Mouse (Mus musculus) spleen, postnatal 4 days (tissue): ENCODE results near the gene Kdm5b.

Experiments
- DNase-seq, 2 experiments: peaks; one replicate each; pipeline ENCODE4 v3.0.0; 2022; ENCODE audit warnings: low spot score in 2 of 2

Kdm5b gene

GRCm38 (mm10) chr1:134589676-134590075, 29.7 kb downstream of the Kdm5b start:
- DNase-seq, result no peak

GRCm38 (mm10) chr1:134591773-134592172, 31.8 kb downstream of the Kdm5b start:
- no peak for DNase-seq

GRCm38 (mm10) chr1:134597339-134598054, 37.5 kb downstream of the Kdm5b start:
- DNase-seq, result no peak

GRCm38 (mm10) chr1:134604086-134604485, 44.1 kb downstream of the Kdm5b start:
- DNase-seq, result no peak

GRCm38 (mm10) chr1:134605670-134606069, 45.7 kb downstream of the Kdm5b start:
- no peak for DNase-seq

GRCm38 (mm10) chr1:134606381-134606780, 46.4 kb downstream of the Kdm5b start:
- no peak for DNase-seq

- DNase-seq, result no peak
Measured at GRCm38 (mm10) chr1:134607279-134607678, 47.3 kb downstream of the Kdm5b start.

GRCm38 (mm10) chr1:134609172-134609571, 49.2 kb downstream of the Kdm5b start:
- no peak for DNase-seq

GRCm38 (mm10) chr1:134614554-134614953, 54.6 kb downstream of the Kdm5b start:
- no peak for DNase-seq

- DNase-seq, result no peak
Measured at GRCm38 (mm10) chr1:134614988-134615387, 55.0 kb downstream of the Kdm5b start.

GRCm38 (mm10) chr1:134617656-134618055, 57.7 kb downstream of the Kdm5b start:
- no peak for DNase-seq

GRCm38 (mm10) chr1:134625325-134625724, 65.4 kb downstream of the Kdm5b start:
- no peak for DNase-seq

GRCm38 (mm10) chr1:134629455-134629854, 69.5 kb downstream of the Kdm5b start:
- DNase-seq, result no peak

- DNase-seq, result no peak
Measured at GRCm38 (mm10) chr1:134634296-134634695, 74.3 kb downstream of the Kdm5b start.

GRCm38 (mm10) chr1:134636245-134636644, 76.3 kb downstream of the Kdm5b start:
- no peak for DNase-seq

- DNase-seq, result no peak
Measured at GRCm38 (mm10) chr1:134636684-134637083, 76.7 kb downstream of the Kdm5b start.

GRCm38 (mm10) chr1:134638041-134638440, 78.1 kb downstream of the Kdm5b start:
- no peak for DNase-seq

- no peak for DNase-seq
Measured at GRCm38 (mm10) chr1:134638522-134638921, 78.6 kb downstream of the Kdm5b start.

- DNase-seq, result no peak
Measured at GRCm38 (mm10) chr1:134639460-134639859, 79.5 kb downstream of the Kdm5b start.

- DNase-seq, result peak; percentile 35 to 71
Measured at GRCm38 (mm10) chr1:134641507-134641906, 81.5 kb downstream of the Kdm5b start.

GRCm38 (mm10) chr1:134643702-134644101, 83.7 kb downstream of the Kdm5b start:
- DNase-seq, result no peak

- no peak for DNase-seq
Measured at GRCm38 (mm10) chr1:134645408-134646200, 85.6 kb downstream of the Kdm5b start.
